Mouse (Mus musculus) myocyte (in vitro differentiated cells): Measurements from ENCODE around the gene Irgm1.

Source experiments
- CEBPB ChIP-seq: IDR thresholded peaks from 2 replicates; pipeline ENCODE4 v1.6.1; 2011; ENCODE audit warnings: mild to moderate bottlenecking, moderate library complexity; ENCODE audit not compliant: poor library complexity, insufficient read depth, severe bottlenecking
- E2F4 ChIP-seq: IDR thresholded peaks from one replicate; pipeline ENCODE4 v1.6.1; 2011; ENCODE audit warnings: mild to moderate bottlenecking, control low read depth, moderate library complexity; ENCODE audit not compliant: insufficient read depth
- MAX ChIP-seq: IDR thresholded peaks from one replicate; pipeline ENCODE4 v1.6.1; 2011; ENCODE audit warnings: low read depth, mild to moderate bottlenecking, control low read depth
- MYOG ChIP-seq, 3 experiments: IDR thresholded peaks; one replicate each; pipeline ENCODE4 v1.6.1; 2011; ENCODE audit warnings: control low read depth in 2 of 3, low read depth in 2 of 3, mild to moderate bottlenecking in 2 of 3; ENCODE audit not compliant: insufficient read length in 2 of 3, control insufficient read depth in 1 of 3, insufficient read depth in 1 of 3
- POLR2A ChIP-seq: IDR thresholded peaks from one replicate; pipeline ENCODE4 v1.6.1; 2011; ENCODE audit warnings: low read depth, mild to moderate bottlenecking, control low read depth, moderate library complexity; ENCODE audit not compliant: insufficient read length
- POLR2AphosphoS2 ChIP-seq: IDR thresholded peaks from one replicate; pipeline ENCODE4 v1.6.1; 2011; ENCODE audit warnings: low read depth, control low read depth; ENCODE audit not compliant: insufficient read length
- REST ChIP-seq: IDR thresholded peaks from one replicate; pipeline ENCODE4 v1.6.1; 2011; ENCODE audit warnings: mild to moderate bottlenecking, control low read depth, moderate library complexity; ENCODE audit not compliant: insufficient read depth, insufficient read length
- USF1 ChIP-seq: IDR thresholded peaks from one replicate; pipeline ENCODE4 v1.6.1; 2011; ENCODE audit warnings: low read depth, mild to moderate bottlenecking, control low read depth, moderate library complexity

DNA sequence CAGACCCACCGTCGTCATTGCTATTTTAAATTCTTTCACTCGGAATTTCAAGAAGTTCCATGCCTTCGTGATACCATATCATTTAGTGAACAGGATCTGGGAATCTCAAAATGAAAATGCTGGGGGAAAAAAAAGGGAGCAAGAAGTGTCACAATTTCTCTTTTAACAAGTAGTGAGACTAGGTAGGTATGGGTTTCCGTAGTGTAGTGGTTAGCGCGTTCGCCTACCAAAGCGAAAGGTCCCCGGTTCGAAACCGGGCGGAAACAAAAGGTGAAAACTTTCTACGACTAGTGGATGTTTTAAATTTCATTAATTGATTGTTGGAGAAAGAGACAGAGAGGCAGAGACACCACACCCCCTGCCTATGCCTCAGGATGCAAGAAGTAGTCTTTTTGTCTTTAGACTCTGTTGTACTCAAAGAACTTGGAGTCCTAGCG lies 47.9 kb downstream of the Irgm1 start:
- TF ChIP-seq USF1 (no peak), POLR2A (no peak), MYOG (IDR thresholded peaks at IDR 0.05; ENCODE audit: control insufficient read depth in 1 of 3, insufficient read depth in 1 of 3, insufficient read length in 2 of 3, low read depth in 2 of 3) (no peak), REST (no peak), MAX (no peak), CEBPB (no peak), E2F4 (no peak), POLR2AphosphoS2 (no peak)
